Mouse (Mus musculus): ENCODE measurements around the gene Camta1.

Camta1 gene

GRCm38 (mm10) chr4:151449981-151450380, 411.7 kb downstream of the Camta1 start:
- no peak for DNase-seq (ENCODE audit: low spot score in 2 of 2)

DNA sequence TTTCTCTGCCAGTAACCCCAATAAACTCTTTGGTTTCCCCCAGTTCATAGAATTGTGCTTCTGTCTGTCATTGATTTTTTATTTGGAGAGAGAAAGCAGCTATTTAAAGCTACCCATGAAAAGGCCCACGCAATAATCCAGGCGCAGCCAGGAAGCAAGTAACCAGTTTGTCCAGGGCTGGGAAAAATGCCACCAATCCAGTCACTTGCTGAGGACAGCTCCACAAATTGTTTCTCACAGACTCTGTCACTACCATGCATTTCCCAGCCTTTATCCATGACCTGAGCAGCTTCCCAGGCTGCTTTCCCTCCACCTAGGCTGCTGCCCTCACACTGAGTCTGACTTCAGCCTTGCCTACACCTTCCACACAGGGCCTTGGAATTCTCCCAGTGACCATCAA, 413.3 kb downstream of the Camta1 start:
- no peak for DNase-seq (ENCODE audit: low spot score in 2 of 2)

DNA sequence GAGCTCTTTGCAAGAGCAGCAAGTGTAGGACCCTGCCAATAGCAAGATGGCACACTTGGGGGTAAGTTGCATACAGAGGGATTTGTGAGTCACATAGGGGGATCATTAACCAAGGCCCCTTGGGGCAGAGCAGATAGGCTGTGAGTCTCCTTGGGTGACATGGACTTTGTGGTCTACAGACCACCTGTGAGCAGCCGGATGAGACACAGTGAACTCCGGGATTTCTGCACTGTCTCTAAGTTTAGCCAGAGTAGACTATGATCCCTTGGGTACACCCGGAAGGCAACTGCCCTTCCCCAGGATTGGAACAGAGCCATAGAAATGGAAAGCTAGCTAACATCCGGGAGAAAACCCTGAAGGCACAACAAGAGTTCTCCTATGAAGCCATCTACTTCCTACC, 417.0 kb downstream of the Camta1 start:
- no peak for DNase-seq (ENCODE audit: low spot score in 2 of 2)

DNA sequence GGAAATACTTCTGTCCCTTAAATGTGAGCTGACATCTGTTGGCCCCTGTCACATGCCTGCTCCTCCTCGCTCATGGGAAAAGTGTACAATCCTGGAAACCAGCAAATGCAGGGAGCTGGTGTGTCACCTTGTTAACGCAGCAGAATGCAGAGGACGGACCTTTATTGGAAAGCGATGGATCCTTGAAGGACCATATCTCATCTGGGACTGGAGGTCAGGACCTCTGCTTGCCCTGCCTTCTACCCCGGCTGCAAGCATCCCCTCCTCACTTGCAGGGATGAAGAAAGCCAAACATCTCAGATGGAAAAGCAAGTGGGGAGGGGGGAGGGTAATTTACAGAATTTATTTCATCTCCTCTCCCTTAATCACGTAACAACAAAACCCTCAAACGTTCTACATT, 423.1 kb downstream of the Camta1 start:
- DNase-seq (ENCODE audit: low spot score in 2 of 2), result no peak

DNA sequence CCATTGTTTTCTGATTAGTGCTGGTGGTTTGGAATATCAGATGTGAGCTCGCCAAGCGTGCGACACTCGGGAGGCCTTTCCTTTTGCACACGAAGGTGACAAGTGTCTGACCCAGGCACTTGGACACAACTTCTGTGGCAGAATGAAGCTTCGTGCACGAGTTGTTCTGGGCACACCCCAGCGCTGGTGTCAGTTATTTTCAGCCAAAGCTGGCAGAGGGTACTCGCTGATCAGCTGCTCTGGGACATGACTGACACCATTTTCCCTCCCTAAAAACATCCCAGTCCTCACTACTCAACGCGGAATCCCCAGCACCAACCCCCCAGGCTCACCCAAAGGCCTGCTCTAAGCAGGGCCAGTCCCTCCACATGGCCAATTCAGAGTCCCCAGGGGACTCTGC, 423.8 kb downstream of the Camta1 start:
- DNase-seq (ENCODE audit: low spot score in 2 of 2), result no peak

DNA sequence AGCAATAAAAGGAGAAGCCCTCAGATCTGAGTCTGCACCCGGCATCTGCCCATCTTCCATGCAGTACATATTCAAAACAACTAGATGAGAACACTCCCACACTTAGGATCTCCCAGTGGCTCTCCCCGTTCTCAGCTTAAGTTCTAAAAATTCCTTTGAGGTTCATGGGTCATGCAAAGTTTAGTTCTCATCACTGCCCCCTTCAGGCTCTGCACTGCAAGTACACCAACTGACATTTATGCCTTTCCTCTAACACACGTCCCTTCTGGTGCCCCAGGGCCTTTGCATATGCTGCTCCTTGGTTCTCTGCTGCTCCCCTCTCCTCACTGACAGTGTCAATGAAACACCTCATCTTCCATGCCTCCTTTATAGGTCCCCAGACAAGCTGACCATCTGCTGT, 436.5 kb downstream of the Camta1 start:
- no peak for DNase-seq (ENCODE audit: low spot score in 2 of 2)

GRCm38 (mm10) chr4:151422922-151423321, 438.8 kb downstream of the Camta1 start:
- DNase-seq (ENCODE audit: low spot score in 2 of 2), result no peak

- DNase-seq (ENCODE audit: low spot score in 2 of 2), result no peak
Observed at GRCm38 (mm10) chr4:151422361-151422760, 439.3 kb downstream of the Camta1 start.

- DNase-seq (ENCODE audit: low spot score in 2 of 2), result no peak
Observed at GRCm38 (mm10) chr4:151418344-151418875, 443.3 kb downstream of the Camta1 start.

GRCm38 (mm10) chr4:151415812-151416211, 445.9 kb downstream of the Camta1 start:
- no peak for DNase-seq (ENCODE audit: low spot score in 2 of 2)

DNA sequence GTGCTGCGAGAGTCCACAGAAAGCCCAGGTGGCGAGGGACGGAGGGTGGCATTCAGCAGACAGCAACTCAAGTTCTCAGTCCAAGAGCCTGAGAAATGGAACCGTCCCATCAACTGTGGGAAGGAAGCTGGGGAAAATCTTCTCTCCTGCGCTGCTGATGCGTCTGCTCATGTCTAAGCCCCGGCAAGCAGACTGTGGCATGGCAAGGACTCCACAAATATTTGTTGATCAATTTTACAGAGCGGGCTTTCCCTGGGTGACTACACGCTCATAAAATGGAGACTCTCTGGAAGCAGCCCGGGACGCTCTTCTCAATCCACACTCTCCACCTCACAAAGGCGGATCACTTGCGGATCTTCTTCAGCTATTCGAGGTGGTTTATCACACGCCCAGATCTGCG, 446.3 kb downstream of the Camta1 start:
- no peak for DNase-seq (ENCODE audit: low spot score in 2 of 2)

DNA sequence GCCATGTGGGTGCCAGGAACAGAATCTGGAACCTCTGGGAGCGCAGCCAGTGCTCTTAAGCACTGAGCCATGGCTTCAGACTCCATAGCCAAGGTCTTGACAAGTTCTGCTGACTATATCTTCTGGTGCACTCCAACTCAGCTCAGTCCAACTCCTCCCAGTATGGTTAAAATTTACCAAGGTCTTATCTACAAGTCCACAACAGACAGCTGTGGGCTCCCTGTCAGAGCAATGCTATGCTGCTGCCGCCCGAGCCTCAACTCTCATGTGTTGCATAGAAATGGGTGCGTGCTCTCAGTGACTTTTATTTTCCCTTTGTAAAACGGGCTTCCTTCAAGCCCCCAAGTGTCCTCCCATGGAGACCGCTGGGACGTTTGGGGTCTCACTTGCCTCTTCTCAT, 446.7 kb downstream of the Camta1 start:
- no peak for DNase-seq (ENCODE audit: low spot score in 2 of 2)

DNA sequence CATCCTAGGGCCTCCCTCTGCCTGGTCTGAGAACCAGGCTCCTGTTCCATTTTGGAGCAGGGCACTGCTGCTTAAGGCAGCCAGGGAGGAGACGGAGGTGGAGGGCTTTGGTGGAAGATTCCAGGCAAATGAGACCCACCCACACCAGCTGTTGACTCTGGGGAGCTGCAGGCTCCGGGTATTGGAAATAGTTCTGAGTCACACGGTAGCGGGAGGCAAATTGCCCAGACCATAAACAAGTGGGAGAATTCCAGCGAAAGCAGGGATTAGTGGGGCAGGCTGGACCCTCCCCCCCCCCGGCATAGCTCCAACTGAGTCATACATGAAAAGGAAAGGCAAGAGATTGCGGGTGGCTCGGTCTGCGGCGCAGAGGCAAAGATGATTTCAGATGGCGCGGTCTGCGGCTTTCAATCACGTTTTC, 450.0 kb downstream of the Camta1 start:
- peak; percentile 45 to 59 for DNase-seq (ENCODE audit: low spot score in 2 of 2)

GRCm38 (mm10) chr4:151411016-151411415, 450.7 kb downstream of the Camta1 start:
- no peak for DNase-seq (ENCODE audit: low spot score in 2 of 2)

GRCm38 (mm10) chr4:151409291-151409690, 452.4 kb downstream of the Camta1 start:
- no peak for DNase-seq (ENCODE audit: low spot score in 2 of 2)

GRCm38 (mm10) chr4:151408811-151409210, 452.9 kb downstream of the Camta1 start:
- DNase-seq (ENCODE audit: low spot score in 2 of 2), result no peak

DNA sequence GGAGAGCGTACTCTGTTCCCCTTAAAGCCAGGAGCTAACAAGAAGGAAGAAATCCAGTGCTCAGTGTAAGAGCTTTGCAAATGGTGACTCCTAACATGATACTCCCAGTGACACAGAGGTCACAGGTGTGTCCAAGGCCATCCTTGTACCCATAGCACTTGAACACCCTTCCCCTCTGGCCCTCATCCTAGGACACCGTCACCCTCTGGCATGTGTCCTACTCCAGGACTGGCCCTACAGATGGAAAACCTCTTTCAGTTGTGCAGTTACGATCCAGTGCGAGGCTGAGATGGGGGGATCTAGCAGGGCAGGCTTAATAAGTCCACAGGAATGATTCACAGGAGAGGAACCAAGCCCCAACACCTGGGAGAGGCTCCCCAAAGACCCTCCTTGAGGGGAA, 453.4 kb downstream of the Camta1 start:
- no peak for DNase-seq (ENCODE audit: low spot score in 2 of 2)

DNA sequence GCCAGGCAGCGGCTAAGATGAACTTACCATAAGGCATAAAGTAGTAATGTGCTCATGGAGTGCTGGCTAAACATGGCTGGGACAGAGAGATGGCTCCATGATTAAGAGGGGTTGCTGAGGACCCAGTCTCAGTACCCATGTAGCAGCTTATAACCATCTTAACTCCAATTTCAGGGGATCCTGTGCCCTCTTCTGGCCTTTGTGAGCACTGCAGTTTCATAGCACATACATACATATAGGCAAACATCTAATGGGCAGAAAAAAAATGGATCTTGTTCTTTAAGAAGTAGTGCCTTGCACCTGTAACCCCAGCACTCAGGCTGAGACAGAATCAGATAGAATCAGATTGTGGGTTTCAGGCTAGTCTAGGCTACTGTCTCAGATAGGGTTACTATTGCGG, 454.5 kb downstream of the Camta1 start:
- no peak for DNase-seq (ENCODE audit: low spot score in 2 of 2)

GRCm38 (mm10) chr4:151404581-151405256, 457.0 kb downstream of the Camta1 start:
- no peak for DNase-seq (ENCODE audit: low spot score in 2 of 2)

GRCm38 (mm10) chr4:151401685-151402397, 459.8 kb downstream of the Camta1 start:
- no peak for DNase-seq (ENCODE audit: low spot score in 2 of 2)

- no peak for DNase-seq (ENCODE audit: low spot score in 2 of 2)
Observed at GRCm38 (mm10) chr4:151396536-151396935, 465.1 kb downstream of the Camta1 start.

GRCm38 (mm10) chr4:151389345-151389744, 472.3 kb downstream of the Camta1 start:
- no peak for DNase-seq (ENCODE audit: low spot score in 2 of 2)

Measured in frontal cortex, postnatal 14 days (tissue).